Mouse (Mus musculus) intestine, embryonic 14.5 days (tissue): Measurements from ENCODE around the gene Aldh1a3. TPM values are rescaled to one million over a fixed set of nuclear protein-coding genes. Genes with fewer than 3 reads are reported as not detected.

Experiments used
- microRNA-seq: library from miRNA; unstranded; fragments of <30 nt; microRNA quantifications from one replicate; pipeline ENCODE4, GENCODE M21; 2016
- polyA plus RNA-seq: library from polyadenylated mRNA; unstranded; fragments of >200 nt; fragmentation: Nextera tagmentation; extraction: Ambion mirVana; gene quantifications from 2 replicates; pipeline ENCODE4 v1.2.1, GENCODE M21; 2014

Aldh1a3 gene
- polyA plus RNA-seq, 1 experiment from 2014 or later, result 8.5 TPM

Small RNA genes lying within 50 kb of the gene (microRNA-seq; reads per million reads assigned to microRNA genes)
- gene Mir7057, result 0.42 reads per million

Other genes starting within 250 kb of the Aldh1a3 start
- not detected in 2 replicates for gene Gm10974, start 61.6 kb downstream of the Aldh1a3 start, polyA plus RNA-seq
- gene Lrrk1, start 39.2 kb downstream of the Aldh1a3 start, polyA plus RNA-seq, result 15.5 and 16.9 TPM in 2 replicates